Mouse (Mus musculus): ENCODE measurements around the gene Sac3d1.

Gene Sac3d1

GRCm38 (mm10) chr19:6121761-6122160, 3.3 kb upstream of the Sac3d1 start:
- DNase-seq (ENCODE audit: extremely low read depth, low read depth), result no peak

- DNase-seq (ENCODE audit: extremely low read depth, low read depth), result no peak
Measured at GRCm38 (mm10) chr19:6118677-6119185, 281 bp upstream of the Sac3d1 start.

GRCm38 (mm10) chr19:6117346-6117985, 984 bp downstream of the Sac3d1 start:
- peak; percentile 35 for DNase-seq (ENCODE audit: extremely low read depth, low read depth)

GRCm38 (mm10) chr19:6116113-6116850, 2.2 kb downstream of the Sac3d1 start:
- DNase-seq (ENCODE audit: extremely low read depth, low read depth), result no peak

GRCm38 (mm10) chr19:6113116-6113515, 5.3 kb downstream of the Sac3d1 start:
- DNase-seq (ENCODE audit: extremely low read depth, low read depth), result no peak

- no peak for DNase-seq (ENCODE audit: extremely low read depth, low read depth)
Measured at GRCm38 (mm10) chr19:6105586-6105985, 12.9 kb downstream of the Sac3d1 start, which contains the start of gene Naaladl1. Naaladl1 (plus strand) TSS chr19:6105782.

GRCm38 (mm10) chr19:6104476-6104875, 14.0 kb downstream of the Sac3d1 start:
- DNase-seq (ENCODE audit: extremely low read depth, low read depth), result peak; percentile 72

- no peak for DNase-seq (ENCODE audit: extremely low read depth, low read depth)
Measured at GRCm38 (mm10) chr19:6102169-6102853, 16.1 kb downstream of the Sac3d1 start.

GRCm38 (mm10) chr19:6101186-6101585, 17.3 kb downstream of the Sac3d1 start:
- no peak for DNase-seq (ENCODE audit: extremely low read depth, low read depth)

- no peak for DNase-seq (ENCODE audit: extremely low read depth, low read depth)
Measured at GRCm38 (mm10) chr19:6097847-6098246, 20.6 kb downstream of the Sac3d1 start.

- DNase-seq (ENCODE audit: extremely low read depth, low read depth), result no peak
Measured at GRCm38 (mm10) chr19:6094119-6094518, 24.3 kb downstream of the Sac3d1 start, which contains the start of gene AC131692.1. AC131692.1 (plus strand) TSS chr19:6094419.

GRCm38 (mm10) chr19:6088841-6089240, 29.6 kb downstream of the Sac3d1 start:
- DNase-seq (ENCODE audit: extremely low read depth, low read depth), result no peak

GRCm38 (mm10) chr19:6085417-6085879, 33.0 kb downstream of the Sac3d1 start:
- peak; percentile 82 for DNase-seq (ENCODE audit: extremely low read depth, low read depth)

- DNase-seq (ENCODE audit: extremely low read depth, low read depth), result peak; percentile 98
Measured at GRCm38 (mm10) chr19:6084478-6085248, 33.8 kb downstream of the Sac3d1 start, which contains the start of the genes Zfpl1 and Cdca5. Zfpl1 (minus strand) TSS chr19:6084956. Cdca5 (plus strand) TSS chr19:6084983.

GRCm38 (mm10) chr19:6082156-6082555, 36.3 kb downstream of the Sac3d1 start, which contains the start of gene Gm28374:
Gm28374 (minus strand) TSS chr19:6082256.
- DNase-seq (ENCODE audit: extremely low read depth, low read depth), result no peak

GRCm38 (mm10) chr19:6079983-6080480, 38.4 kb downstream of the Sac3d1 start, which contains the start of gene Tmem262:
Tmem262 (plus strand) TSS chr19:6080033.
- DNase-seq (ENCODE audit: extremely low read depth, low read depth), result no peak

GRCm38 (mm10) chr19:6076564-6077393, 41.7 kb downstream of the Sac3d1 start, which contains the start of gene Vps51:
Vps51 (minus strand) TSS chr19:6077231.
- DNase-seq (ENCODE audit: extremely low read depth, low read depth), result peak; percentile 93

GRCm38 (mm10) chr19:6073889-6074288, 44.6 kb downstream of the Sac3d1 start:
- no peak for DNase-seq (ENCODE audit: extremely low read depth, low read depth)

GRCm38 (mm10) chr19:6071261-6071660, 47.2 kb downstream of the Sac3d1 start:
- no peak for DNase-seq (ENCODE audit: extremely low read depth, low read depth)
